Mouse (Mus musculus) cerebellum, adult 9-11 months (tissue): ENCODE measurements at regions not wholly inside any gene's neighbourhood (a gene's known extent, or its start where the extent isn't known, plus 50 kb on each side); places are given as distances from the start of the nearest gene placed in this dataset.
"Not testable (repeated sequence)": the region's sequence is repeated elsewhere in the genome, so short reads cannot be mapped to it uniquely, and the experiment has no call there.

Experiments used
- DNase-seq: peaks from one replicate; pipeline ENCODE4 v3.0.0; 2022

DNA sequence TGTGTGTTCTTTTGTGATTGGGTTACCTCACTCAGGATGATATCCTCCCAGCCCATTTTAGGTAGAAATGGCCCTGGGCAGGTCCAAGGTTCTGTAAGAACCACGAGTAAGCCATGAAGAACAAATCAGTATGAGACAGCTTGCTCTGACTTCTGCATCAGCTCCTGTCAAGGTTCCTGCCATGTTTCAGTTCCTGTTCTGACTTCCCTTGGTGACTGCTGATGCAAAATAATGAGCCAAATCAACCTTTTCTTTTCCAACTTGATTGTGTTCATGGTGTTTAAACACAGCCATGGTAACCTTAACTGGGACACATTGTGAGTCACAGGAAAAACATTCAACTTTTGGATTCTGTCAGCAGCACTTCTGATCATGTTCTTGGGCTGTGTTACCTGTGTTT lies 667.4 kb upstream of the Igfbp7 start:
- DNase-seq = no peak

DNA sequence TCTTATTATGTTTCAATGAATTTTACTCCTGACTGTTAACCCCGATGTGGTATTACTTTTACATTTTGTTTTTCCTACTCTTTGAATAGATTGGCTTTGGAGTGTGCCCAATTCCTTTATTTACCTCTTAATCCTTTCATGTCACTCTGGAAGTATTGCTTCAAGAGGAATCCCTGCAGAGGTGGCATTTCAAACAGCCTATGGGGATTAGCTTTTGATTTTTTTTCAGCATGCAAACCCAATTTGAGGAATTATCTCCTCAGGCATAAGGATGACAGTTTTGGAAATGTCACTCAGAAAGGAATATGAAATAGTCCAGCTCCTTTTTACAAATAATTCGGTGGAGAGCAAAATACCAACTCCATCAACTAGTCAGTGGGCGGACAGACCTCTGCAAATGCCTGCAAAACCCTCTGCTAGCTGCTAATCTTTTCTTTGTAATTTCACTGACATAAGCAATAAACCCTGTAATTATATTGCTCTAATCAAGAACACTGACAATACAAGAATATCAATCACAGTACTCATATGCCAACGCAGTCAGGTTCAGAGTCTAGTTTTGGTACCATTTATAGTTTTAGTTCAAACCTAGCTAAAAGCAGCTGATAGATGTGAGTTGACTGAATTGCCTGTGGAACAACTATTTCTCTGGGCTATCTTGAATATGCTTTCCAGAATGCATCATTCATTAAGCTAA lies 624.9 kb upstream of the Igfbp7 start:
- no peak for DNase-seq

GRCm38 (mm10) chr5:78017523-78017922 lies 609.7 kb upstream of the Igfbp7 start:
- no peak for DNase-seq

DNA sequence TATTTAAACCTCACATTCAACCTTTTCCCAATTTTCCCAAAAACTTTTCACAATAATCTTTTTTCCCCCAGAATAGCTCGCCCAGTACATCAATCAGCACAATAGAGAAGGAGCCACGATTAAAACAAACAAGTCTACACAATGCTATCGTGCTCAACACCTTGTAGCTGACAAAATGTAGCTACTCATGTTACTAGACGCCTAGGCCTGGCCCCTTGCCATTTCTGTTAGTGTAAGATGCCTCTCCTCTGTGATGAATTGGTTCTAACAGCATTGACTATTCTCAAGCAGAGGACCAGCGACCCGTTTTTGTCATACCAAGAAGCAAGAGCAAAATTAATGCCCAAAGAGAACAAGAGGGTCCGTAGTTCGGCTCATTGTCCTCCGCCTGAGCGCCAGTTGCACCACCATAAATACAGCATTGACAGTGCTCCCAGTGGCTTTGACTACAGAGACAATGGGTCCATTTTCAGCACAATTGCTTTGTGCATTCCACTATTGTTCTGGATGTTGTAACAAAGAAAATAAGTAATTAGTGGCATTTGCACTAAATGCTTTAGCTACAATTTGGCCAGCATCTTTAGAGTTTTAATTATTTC lies 578.7 kb upstream of the Igfbp7 start:
- peak; percentile 9 for DNase-seq

DNA sequence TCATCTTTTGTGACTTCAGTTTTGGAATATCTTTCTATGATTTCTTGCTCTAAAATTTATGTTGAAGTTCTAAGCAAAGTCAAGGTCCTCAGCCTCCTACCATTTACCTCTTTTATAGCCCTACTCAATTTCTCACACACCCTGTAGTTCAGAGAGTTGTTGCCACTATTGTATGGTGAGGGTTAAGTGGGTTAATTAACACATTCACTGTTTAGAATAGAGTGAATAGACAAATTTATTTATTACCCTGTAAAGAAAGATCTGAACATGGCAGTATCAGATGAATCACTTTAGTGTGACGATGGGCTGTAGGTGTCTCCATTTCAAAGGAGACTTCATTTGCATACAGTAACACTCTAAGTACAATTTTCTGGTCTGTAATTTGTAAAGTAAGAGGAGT lies 577.4 kb upstream of the Igfbp7 start:
- no peak for DNase-seq

GRCm38 (mm10) chr5:77940021-77940420 lies 532.2 kb upstream of the Igfbp7 start:
- DNase-seq = not testable (repeated sequence)

GRCm38 (mm10) chr5:77931874-77932273 lies 524.0 kb upstream of the Igfbp7 start:
- no peak for DNase-seq

DNA sequence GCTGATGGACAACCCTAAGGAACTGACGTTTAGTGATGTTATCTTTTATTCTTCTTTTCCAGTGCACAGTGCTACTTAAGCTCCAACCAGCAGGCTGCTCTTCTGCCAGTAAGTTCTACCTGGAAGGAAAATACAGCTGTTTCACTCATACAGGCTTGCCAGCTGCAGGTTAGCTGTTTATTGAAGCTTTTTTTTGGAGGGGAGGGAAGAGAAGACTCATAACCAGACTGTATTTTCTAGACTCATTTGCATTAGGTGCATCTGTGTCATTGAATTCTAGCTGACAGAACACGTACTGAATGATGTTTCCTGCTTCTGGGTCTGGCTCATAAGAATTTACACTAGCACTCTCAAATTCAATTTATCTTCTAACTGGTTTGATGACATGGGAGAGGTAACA lies 513.3 kb upstream of the Igfbp7 start:
- no peak for DNase-seq

DNA sequence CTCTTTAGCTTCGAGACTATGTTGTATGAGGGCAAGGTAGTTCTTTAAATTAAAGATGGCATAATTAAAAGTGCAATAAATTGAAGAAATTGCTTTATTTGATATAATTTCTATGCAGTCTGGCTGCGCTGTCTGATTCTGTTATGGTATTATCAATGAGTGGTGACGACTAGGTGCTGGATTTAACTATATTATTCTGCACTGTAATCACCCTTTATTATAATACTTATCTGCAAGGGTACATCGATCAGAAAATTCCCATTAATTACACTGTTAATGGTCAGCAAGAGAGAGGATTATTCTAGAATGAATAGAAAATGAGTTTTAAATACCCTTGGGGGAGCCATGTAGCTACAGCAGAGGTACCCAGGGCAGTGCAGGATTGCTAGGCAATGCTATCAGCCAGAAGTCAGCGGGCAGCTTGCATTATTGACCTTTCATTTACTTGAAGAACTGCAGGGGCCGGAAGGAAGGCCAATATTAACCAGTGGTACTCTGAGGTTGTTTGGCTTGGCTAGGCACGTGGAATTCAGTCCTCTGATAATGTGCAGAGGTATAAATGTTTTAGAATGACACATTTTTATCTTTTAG lies 509.3 kb upstream of the Igfbp7 start:
- no peak for DNase-seq

DNA sequence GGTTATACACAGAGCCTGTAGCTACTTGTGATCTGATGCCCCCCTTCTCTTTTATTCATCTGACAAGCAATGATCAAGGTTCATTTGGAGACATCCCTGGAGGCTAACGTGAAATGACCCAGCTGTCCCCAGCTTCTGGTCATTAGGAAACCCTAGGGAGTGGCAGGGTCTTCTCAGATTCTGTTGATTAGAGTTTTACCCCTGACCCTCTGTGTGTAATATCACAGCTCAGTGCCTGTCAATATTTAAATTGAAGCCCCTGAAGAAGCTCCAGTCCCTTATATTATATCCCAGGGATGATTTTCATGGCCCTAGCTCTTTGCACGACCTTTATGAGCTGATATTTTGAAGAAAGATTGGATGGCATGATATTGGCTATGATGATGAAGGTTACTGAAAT lies 508.5 kb upstream of the Igfbp7 start:
- no peak for DNase-seq

- no peak for DNase-seq
Measured at GRCm38 (mm10) chr5:77909218-77909617, 501.4 kb upstream of the Igfbp7 start.

- DNase-seq = not testable (repeated sequence)
Measured at GRCm38 (mm10) chr5:77892024-77892423, 484.2 kb upstream of the Igfbp7 start.

- no peak for DNase-seq
Measured at GRCm38 (mm10) chr5:77888534-77888933, 480.7 kb upstream of the Igfbp7 start.

DNA sequence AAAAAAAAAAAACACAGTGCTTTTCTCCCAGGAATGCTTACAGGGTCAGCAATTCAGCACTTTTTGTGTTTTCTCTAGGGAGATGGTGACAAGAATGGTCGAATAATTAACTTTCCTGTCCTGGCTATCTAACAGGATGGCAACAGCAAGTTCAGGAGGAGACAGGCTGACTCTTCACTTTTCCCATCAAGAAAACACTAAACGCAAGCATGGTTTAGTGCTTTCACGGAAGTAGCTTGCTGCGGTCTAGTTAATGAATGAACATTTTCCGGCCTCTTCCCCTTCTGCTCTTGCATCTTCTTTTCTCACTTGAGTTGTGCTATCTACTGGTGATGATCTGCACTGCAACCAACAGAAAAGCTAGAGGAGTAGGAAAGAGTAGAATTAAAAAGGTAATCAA lies 463.6 kb upstream of the Igfbp7 start:
- no peak for DNase-seq

DNA sequence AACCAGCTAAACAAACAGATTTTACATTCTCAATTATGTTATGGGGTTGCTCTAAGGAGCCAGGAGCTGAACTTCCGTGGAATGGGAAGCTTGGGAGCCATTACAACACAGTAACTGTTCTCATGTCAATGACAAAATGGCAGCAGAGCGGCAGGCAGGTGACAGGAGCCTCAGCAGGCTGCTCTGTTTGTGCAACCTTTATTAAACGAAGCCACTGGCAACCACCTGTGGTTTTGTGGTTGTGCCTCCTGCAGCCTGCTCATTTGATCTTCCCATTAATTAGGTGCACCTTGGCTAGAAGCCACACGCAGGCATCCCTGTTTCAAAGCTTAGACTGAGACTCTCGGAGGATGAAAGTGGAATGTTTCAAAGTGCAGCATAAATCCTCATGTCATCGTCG lies 457.5 kb upstream of the Igfbp7 start:
- DNase-seq = no peak

DNA sequence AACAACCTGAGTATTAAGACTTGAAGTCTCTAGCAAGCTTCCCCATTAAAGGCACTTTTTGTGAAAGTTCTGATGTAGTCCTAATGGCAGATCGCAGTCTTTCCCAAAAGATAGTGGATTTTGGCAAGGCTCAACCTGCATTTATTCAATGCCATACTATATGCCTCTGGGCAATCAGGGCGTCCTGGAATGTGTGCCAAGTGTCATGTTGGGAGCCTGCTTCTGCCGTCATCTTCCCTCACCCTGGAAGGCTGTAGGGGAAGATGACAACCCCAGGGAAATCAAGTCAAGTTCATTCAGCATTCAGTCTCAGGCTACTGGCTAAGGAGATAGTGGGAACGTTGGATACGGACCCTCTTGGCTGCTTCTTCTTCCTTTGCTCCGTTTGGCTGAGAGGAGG lies 447.4 kb upstream of the Igfbp7 start:
- DNase-seq = no peak

GRCm38 (mm10) chr5:77853999-77854784 lies 446.4 kb upstream of the Igfbp7 start:
- no peak for DNase-seq

- no peak for DNase-seq
Measured at GRCm38 (mm10) chr5:77851645-77852044, 443.8 kb upstream of the Igfbp7 start.

GRCm38 (mm10) chr5:77838186-77839097 lies 430.6 kb upstream of the Igfbp7 start:
- no peak for DNase-seq

GRCm38 (mm10) chr5:77827971-77828370 lies 420.1 kb upstream of the Igfbp7 start:
- DNase-seq = no peak

- DNase-seq = peak; percentile 13
Measured at GRCm38 (mm10) chr5:77826063-77826462, 418.2 kb upstream of the Igfbp7 start.

GRCm38 (mm10) chr5:77816759-77817280 lies 409.0 kb upstream of the Igfbp7 start:
- DNase-seq = no peak
